Mouse (Mus musculus) brain, embryonic 14.5 days (tissue): ENCODE data around the gene Ccni.

Experiments
- CTCF ChIP-seq: fragments of 200-500 bp; IDR thresholded peaks from 2 replicates; pipeline ENCODE4 v1.5.1; 2012; ENCODE audit warnings: inconsistent platforms, mild to moderate bottlenecking, moderate library complexity, borderline replicate concordance; ENCODE audit not compliant: insufficient read depth, insufficient read length; ENCODE audit errors: extremely low read depth
- POLR2A ChIP-seq: fragments of 200-500 bp; IDR thresholded peaks from 2 replicates; pipeline ENCODE4 v1.6.1; 2012; ENCODE audit warnings: mild to moderate bottlenecking, inconsistent platforms, borderline replicate concordance; ENCODE audit not compliant: poor library complexity, insufficient read depth, insufficient read length, severe bottlenecking; ENCODE audit errors: extremely low read depth

DNA sequence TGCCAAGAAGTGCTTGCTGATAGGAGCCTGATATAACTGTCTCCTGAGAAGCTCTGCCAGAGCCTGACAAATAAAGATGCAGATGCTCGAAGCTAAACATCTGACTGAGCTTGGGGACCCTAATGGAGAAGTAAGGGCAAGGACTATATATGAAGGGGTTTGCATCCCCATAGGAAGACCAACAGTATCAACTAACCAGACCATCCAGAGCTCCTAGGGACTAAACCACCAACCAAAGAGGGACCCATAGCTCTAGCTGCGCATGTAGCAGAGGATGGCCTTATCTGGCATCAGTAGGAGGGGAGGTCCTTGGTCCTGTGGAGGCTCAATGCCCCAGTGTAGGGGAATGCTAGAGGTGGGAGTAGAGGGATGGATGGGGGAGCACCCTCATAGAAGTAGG is 18.3 kb upstream of the Ccni start:
- TF ChIP-seq POLR2A (no peak), CTCF (no peak)
